Mouse (Mus musculus): Measurements from ENCODE around the gene H2-DMb2. TPM values are rescaled to one million over a fixed set of nuclear protein-coding genes. Genes with fewer than 3 reads are reported as not detected.

H2-DMb2 gene
- polyA plus RNA-seq, 2 experiments from 2014 or later = 4.8 to 19.7 TPM

- ATAC-seq = no peak
Measured at GRCm38 (mm10) chr17:34185526-34185925, 42.4 kb downstream of the H2-DMb2 start.

GRCm38 (mm10) chr17:34186885-34187260 is 43.8 kb downstream of the H2-DMb2 start:
- ATAC-seq = peak; percentile 43

- ATAC-seq = peak; percentile 88
Measured at GRCm38 (mm10) chr17:34187261-34187916, 44.3 kb downstream of the H2-DMb2 start, which contains the start of the genes Tap1 and Psmb9. Gene Tap1 (plus strand): TSS chr17:34187553. Gene Psmb9 (minus strand): TSS chr17:34187764.

- ATAC-seq = no peak
Measured at GRCm38 (mm10) chr17:34188010-34188409, 44.9 kb downstream of the H2-DMb2 start.

- no peak for ATAC-seq
Measured at GRCm38 (mm10) chr17:34188986-34189385, 45.9 kb downstream of the H2-DMb2 start.

GRCm38 (mm10) chr17:34192852-34193251 is 49.7 kb downstream of the H2-DMb2 start:
- no peak for ATAC-seq

- no peak for ATAC-seq
Measured at GRCm38 (mm10) chr17:34193468-34193867, 50.4 kb downstream of the H2-DMb2 start.

GRCm38 (mm10) chr17:34194723-34195122 is 51.6 kb downstream of the H2-DMb2 start:
- no peak for ATAC-seq

- peak; percentile 73 for ATAC-seq
Measured at GRCm38 (mm10) chr17:34196491-34196890, 53.4 kb downstream of the H2-DMb2 start.

GRCm38 (mm10) chr17:34196941-34197894 is 54.1 kb downstream of the H2-DMb2 start, which contains the start of gene Psmb8:
Gene Psmb8 (plus strand): TSS chr17:34197721.
- ATAC-seq = peak; percentile 48

- peak; percentile 62 for ATAC-seq
Measured at GRCm38 (mm10) chr17:34197904-34198520, 54.9 kb downstream of the H2-DMb2 start.

- ATAC-seq = no peak
Measured at GRCm38 (mm10) chr17:34198521-34198912, 55.4 kb downstream of the H2-DMb2 start.

- no peak for ATAC-seq
Measured at GRCm38 (mm10) chr17:34199050-34199619, 56.0 kb downstream of the H2-DMb2 start.

GRCm38 (mm10) chr17:34200047-34200446 is 56.9 kb downstream of the H2-DMb2 start:
- ATAC-seq = no peak

GRCm38 (mm10) chr17:34200772-34201505 is 57.8 kb downstream of the H2-DMb2 start:
- no peak for ATAC-seq

Other genes with a start within 250 kb of the H2-DMb2 start
- 10 to 100 TPM in 1 of 2 experiments, 1 to 10 TPM in 1; 6.5 to 15.4 TPM for gene Platr17, start 238.2 kb upstream of the H2-DMb2 start, polyA plus RNA-seq (2017; shearing (Covaris generic))
- 100 to 1,000 TPM in 1 of 2 experiments, 10 to 100 TPM in 1; 97.4 to 149 TPM for gene Daxx, start 233.9 kb upstream of the H2-DMb2 start, polyA plus RNA-seq (2017; shearing (Covaris generic))
- gene Tapbp, start 227.4 kb upstream of the H2-DMb2 start, polyA plus RNA-seq (2017; shearing (Covaris generic)) = 100 to 1,000 TPM; 299 to 436 TPM
- 1 to 10 TPM; 4.1 to 4.7 TPM for gene Zbtb22, start 227.4 kb upstream of the H2-DMb2 start, polyA plus RNA-seq (2017; shearing (Covaris generic))
- 10 to 100 TPM; 26.5 to 34.3 TPM for gene Rgl2, start 213.8 kb upstream of the H2-DMb2 start, polyA plus RNA-seq (2017; shearing (Covaris generic))
- 100 to 1,000 TPM; 113 to 146 TPM for gene Pfdn6, start 203.0 kb upstream of the H2-DMb2 start, polyA plus RNA-seq (2017; shearing (Covaris generic))
- 10 to 100 TPM; 11.8 to 16.6 TPM for gene Wdr46, start 202.6 kb upstream of the H2-DMb2 start, polyA plus RNA-seq (2017; shearing (Covaris generic))
- 10 to 100 TPM; 18.7 to 19.0 TPM for gene B3galt4, start 191.8 kb upstream of the H2-DMb2 start, polyA plus RNA-seq (2017; shearing (Covaris generic))
- gene Vps52, start 187.5 kb upstream of the H2-DMb2 start, polyA plus RNA-seq (2017; shearing (Covaris generic)) = 10 to 100 TPM; 25.1 to 28.2 TPM
- 1,000 to 10,000 TPM; 6,680 to 7,218 TPM for gene Rps18, start 187.3 kb upstream of the H2-DMb2 start, polyA plus RNA-seq (2017; shearing (Covaris generic))
- 1,000 to 10,000 TPM; 4,668 to 6,585 TPM for gene H2-K1, start 143.0 kb upstream of the H2-DMb2 start, polyA plus RNA-seq (2017; shearing (Covaris generic))
- gene Ring1, start 118.6 kb upstream of the H2-DMb2 start, polyA plus RNA-seq (2017; shearing (Covaris generic)) = 1 to 10 TPM; 2.2 to 3.4 TPM
- 10 to 100 TPM; 29.3 to 35.2 TPM for gene H2-Ke6, start 115.2 kb upstream of the H2-DMb2 start, polyA plus RNA-seq (2017; shearing (Covaris generic))
- gene Slc39a7, start 111.6 kb upstream of the H2-DMb2 start, polyA plus RNA-seq (2017; shearing (Covaris generic)) = 10 to 100 TPM; 34.6 to 49.4 TPM
- 1 to 10 TPM; 7.2 to 9.0 TPM for gene Rxrb, start 111.5 kb upstream of the H2-DMb2 start, polyA plus RNA-seq (2017; shearing (Covaris generic))
- gene Col11a2, start 103.9 kb upstream of the H2-DMb2 start, polyA plus RNA-seq (2017; shearing (Covaris generic)) = under 1 TPM; 0.07 to 0.20 TPM
- gene H2-Oa, start 51.0 kb upstream of the H2-DMb2 start, polyA plus RNA-seq (2017; shearing (Covaris generic)) = 10 to 100 TPM; 42.9 to 45.4 TPM
- 100 to 1,000 TPM; 152 to 211 TPM for gene H2-DMa, start 23.8 kb upstream of the H2-DMb2 start, polyA plus RNA-seq (2017; shearing (Covaris generic))
- 100 to 1,000 TPM in 1 of 2 experiments, 10 to 100 TPM in 1; 99.8 to 116 TPM for gene Brd2, start 20.7 kb upstream of the H2-DMb2 start, polyA plus RNA-seq (2017; shearing (Covaris generic))
- 1 to 10 TPM; 1.9 to 3.7 TPM for gene H2-DMb1, start 9.8 kb downstream of the H2-DMb2 start, polyA plus RNA-seq (2017; shearing (Covaris generic))
- 100 to 1,000 TPM; 134 to 207 TPM for gene Tap1, start 44.2 kb downstream of the H2-DMb2 start, polyA plus RNA-seq (2017; shearing (Covaris generic))
- gene Psmb9, start 44.5 kb downstream of the H2-DMb2 start, polyA plus RNA-seq (2017; shearing (Covaris generic)) = 100 to 1,000 TPM; 320 to 348 TPM
- 1,000 to 10,000 TPM in 1 of 2 experiments, 100 to 1,000 TPM in 1; 892 to 1,228 TPM for gene Psmb8, start 54.4 kb downstream of the H2-DMb2 start, polyA plus RNA-seq (2017; shearing (Covaris generic))
- gene Tap2, start 60.2 kb downstream of the H2-DMb2 start, polyA plus RNA-seq (2017; shearing (Covaris generic)) = 100 to 1,000 TPM in 1 of 2 experiments, 10 to 100 TPM in 1; 68.0 to 148 TPM
- 10 to 100 TPM; 57.3 to 70.9 TPM for gene H2-Ob, start 95.6 kb downstream of the H2-DMb2 start, polyA plus RNA-seq (2017; shearing (Covaris generic))
- gene H2-Ab1, start 114.4 kb downstream of the H2-DMb2 start, polyA plus RNA-seq (2017; shearing (Covaris generic)) = 10 to 100 TPM in 1 of 2 experiments, 1 to 10 TPM in 1; 3.7 to 69.9 TPM
- 10 to 100 TPM in 1 of 2 experiments, 1 to 10 TPM in 1; 4.0 to 79.3 TPM for gene H2-Aa, start 144.5 kb downstream of the H2-DMb2 start, polyA plus RNA-seq (2017; shearing (Covaris generic))
- gene H2-Eb1, start 162.6 kb downstream of the H2-DMb2 start, polyA plus RNA-seq (2017; shearing (Covaris generic)) = 10 to 100 TPM in 1 of 2 experiments, 1 to 10 TPM in 1; 5.2 to 64.7 TPM
- gene H2-Eb2, start 182.4 kb downstream of the H2-DMb2 start, polyA plus RNA-seq (2017; shearing (Covaris generic)) = under 1 TPM; 0.13 to 0.36 TPM
- under 1 TPM; 0.17 to 0.42 TPM for gene Btnl2, start 211.5 kb downstream of the H2-DMb2 start, polyA plus RNA-seq (2017; shearing (Covaris generic))
- not detected for gene Btnl1, start 233.8 kb downstream of the H2-DMb2 start, polyA plus RNA-seq (2017; shearing (Covaris generic))